Mouse (Mus musculus): Measurements from ENCODE around the gene 2010003K11Rik. TPM values are rescaled to one million over a fixed set of nuclear protein-coding genes. Genes with fewer than 3 reads are reported as not detected.

Gene 2010003K11Rik
- polyA plus RNA-seq, 1 experiment from 2014 or later, result not detected

GRCm38 (mm10) chr19:4492526-4493296 is 5.7 kb downstream of the 2010003K11Rik start:
- no peak overlapping the region for H3K27ac ChIP-seq (replicated peaks; ENCODE audit: low read depth, low read length)
- no peak overlapping the region for H3K9ac ChIP-seq (ENCODE audit: low read length)
- H3K36me3 ChIP-seq (ENCODE audit: control insufficient read depth, insufficient read depth, low read length), result no peaks in the 10 kb centered on the region
- no peaks in the 10 kb centered on the region for H3K9me3 ChIP-seq (ENCODE audit: control insufficient read depth, low read length)
- ATAC-seq (ENCODE audit: insufficient number of reproducible peaks, low FRiP score, low TSS enrichment, low read depth) (no peak), DNase-seq (ENCODE audit: low spot score) (no peak)
- 58% methylated on average over 9 of the region's 9 CpGs for WGBS
- H3K4me3 ChIP-seq (ENCODE audit: low read depth, low read length), result no peak overlapping the region
- 0 out of 2 replicates have a peak, but pooled peaks cover 2% of the 10 kb centered on the region for H3K4me1 ChIP-seq (ENCODE audit: control insufficient read depth, insufficient read depth, low read length)
- H3K27me3 ChIP-seq (ENCODE audit: control insufficient read depth, insufficient read depth, low read length), result no peaks in the 10 kb centered on the region
- H3K4me2 ChIP-seq (ENCODE audit: low read depth, severe bottlenecking), result no peak overlapping the region

GRCm38 (mm10) chr19:4491080-4491695 is 7.2 kb downstream of the 2010003K11Rik start:
- H3K9ac ChIP-seq (ENCODE audit: low read length), result no peak overlapping the region
- DNase-seq (ENCODE audit: low spot score) (no peak), ATAC-seq (ENCODE audit: insufficient number of reproducible peaks, low FRiP score, low TSS enrichment, low read depth) (no peak)
- H3K4me3 ChIP-seq (ENCODE audit: low read depth, low read length), result no peak overlapping the region
- no peaks in the 10 kb centered on the region for H3K27me3 ChIP-seq (ENCODE audit: control insufficient read depth, insufficient read depth, low read length)
- H3K9me3 ChIP-seq (ENCODE audit: control insufficient read depth, low read length), result no peaks in the 10 kb centered on the region
- no peak overlapping the region for H3K4me2 ChIP-seq (ENCODE audit: low read depth, severe bottlenecking)
- WGBS, result 67% methylated on average over 10 of the region's 10 CpGs
- H3K27ac ChIP-seq (replicated peaks; ENCODE audit: low read depth, low read length), result no peak overlapping the region
- no peaks in the 10 kb centered on the region for H3K36me3 ChIP-seq (ENCODE audit: control insufficient read depth, insufficient read depth, low read length)
- H3K4me1 ChIP-seq (ENCODE audit: control insufficient read depth, insufficient read depth, low read length), result 0 out of 2 replicates have a peak, but pooled peaks cover 2% of the 10 kb centered on the region

- Histone ChIP-seq H3K4me1 (ENCODE audit: control insufficient read depth, insufficient read depth, low read length) (0 out of 2 replicates have a peak, but pooled peaks cover under 1% of the 10 kb centered on the region), H3K36me3 (ENCODE audit: control insufficient read depth, insufficient read depth, low read length) (no peaks in the 10 kb centered on the region), H3K4me3 (ENCODE audit: low read depth, low read length) (no peak overlapping the region), H3K4me2 (ENCODE audit: low read depth, severe bottlenecking) (no peak overlapping the region), H3K9me3 (ENCODE audit: control insufficient read depth, low read length) (no peaks in the 10 kb centered on the region), H3K27me3 (ENCODE audit: control insufficient read depth, insufficient read depth, low read length) (no peaks in the 10 kb centered on the region), H3K27ac (replicated peaks; ENCODE audit: low read depth, low read length) (no peak overlapping the region), H3K9ac (ENCODE audit: low read length) (no peak overlapping the region)
- ATAC-seq (ENCODE audit: insufficient number of reproducible peaks, low FRiP score, low TSS enrichment, low read depth) (no peak), DNase-seq (ENCODE audit: low spot score) (no peak)
- 65% methylated on average over 2 of the region's 2 CpGs for WGBS
These were observed 10.5 kb downstream of the 2010003K11Rik start for GRCm38 (mm10) chr19:4487877-4488276.

DNA sequence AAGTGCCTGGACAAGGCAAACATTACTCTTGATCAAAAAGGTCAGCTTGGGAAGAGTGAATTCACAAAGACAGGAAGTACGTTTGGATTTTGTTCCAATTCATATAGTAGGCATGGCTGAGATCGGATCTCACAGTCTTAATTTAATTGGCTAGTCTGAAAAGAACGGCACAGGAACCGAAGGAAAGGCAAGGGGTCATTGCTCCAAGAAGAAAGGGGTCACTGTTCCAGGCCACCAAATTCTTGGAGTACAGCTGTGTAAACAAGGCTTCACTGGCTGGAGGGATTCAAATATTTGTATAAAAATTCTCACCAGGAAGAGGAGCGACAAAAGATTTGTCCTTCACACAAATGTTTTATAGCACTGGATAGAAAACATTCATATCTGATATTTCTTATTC is 13.4 kb downstream of the 2010003K11Rik start:
- Histone ChIP-seq H3K36me3 (ENCODE audit: control insufficient read depth, insufficient read depth, low read length) (no peaks in the 10 kb centered on the region), H3K27ac (replicated peaks; ENCODE audit: low read depth, low read length) (no peak overlapping the region), H3K4me2 (ENCODE audit: low read depth, severe bottlenecking) (no peak overlapping the region), H3K4me3 (ENCODE audit: low read depth, low read length) (no peak overlapping the region), H3K9me3 (ENCODE audit: control insufficient read depth, low read length) (no peaks in the 10 kb centered on the region), H3K9ac (ENCODE audit: low read length) (no peak overlapping the region), H3K4me1 (ENCODE audit: control insufficient read depth, insufficient read depth, low read length) (no peaks in the 10 kb centered on the region), H3K27me3 (ENCODE audit: control insufficient read depth, insufficient read depth, low read length) (no peaks in the 10 kb centered on the region)
- no peak for ATAC-seq (ENCODE audit: insufficient number of reproducible peaks, low FRiP score, low TSS enrichment, low read depth)
- no peak for DNase-seq (ENCODE audit: low spot score)
- WGBS, result 69% methylated on average over 5 of the region's 5 CpGs

DNA sequence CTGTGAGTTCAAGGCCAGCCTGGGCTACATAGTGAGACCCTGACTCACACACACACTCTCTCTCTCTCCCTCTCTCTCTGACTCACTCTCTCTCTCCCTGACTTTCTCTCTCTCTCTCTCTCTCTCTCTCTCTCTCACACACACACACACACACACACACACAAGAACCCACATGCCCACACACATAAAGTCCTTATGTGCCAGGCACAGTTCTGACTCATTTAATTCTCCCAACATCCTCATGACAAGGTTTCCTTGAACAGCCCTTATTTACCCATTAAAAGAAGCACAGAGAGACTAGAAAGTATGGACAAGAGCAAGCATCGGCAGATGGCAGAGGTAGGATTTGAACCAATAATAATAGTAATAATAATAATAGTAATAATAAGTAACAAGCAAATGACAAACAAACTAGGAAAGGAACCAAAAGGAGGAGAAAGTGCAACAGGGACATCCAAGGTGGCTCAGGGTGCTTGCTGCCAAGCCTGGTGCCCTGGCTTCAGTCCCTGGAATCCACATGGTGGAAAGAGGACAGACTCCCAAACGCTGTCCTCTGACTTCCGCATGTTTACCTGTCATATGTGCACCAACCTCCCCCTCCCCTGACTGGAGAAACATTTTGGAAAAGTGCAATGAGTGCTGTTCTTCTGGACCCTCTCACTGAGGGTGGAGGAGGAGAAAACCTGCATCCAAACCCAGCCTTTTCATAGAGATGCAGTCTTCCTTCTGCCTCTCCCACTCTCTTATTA is 16.1 kb downstream of the 2010003K11Rik start:
- ATAC-seq (ENCODE audit: insufficient number of reproducible peaks, low FRiP score, low TSS enrichment, low read depth), result no peak
- 87% methylated on average over 3 of the region's 3 CpGs for WGBS
- no peak overlapping the region for H3K27ac ChIP-seq (replicated peaks; ENCODE audit: low read depth, low read length)
- no peaks in the 10 kb centered on the region for H3K9me3 ChIP-seq (ENCODE audit: control insufficient read depth, low read length)
- H3K4me1 ChIP-seq (ENCODE audit: control insufficient read depth, insufficient read depth, low read length), result no peaks in the 10 kb centered on the region
- H3K9ac ChIP-seq (ENCODE audit: low read length), result no peak overlapping the region
- peaks cover 5% of the 10 kb centered on the region for H3K27me3 ChIP-seq (ENCODE audit: control insufficient read depth, insufficient read depth, low read length)
- H3K4me2 ChIP-seq (ENCODE audit: low read depth, severe bottlenecking), result no peak overlapping the region
- no peak overlapping the region for H3K4me3 ChIP-seq (ENCODE audit: low read depth, low read length)
- no peaks in the 10 kb centered on the region for H3K36me3 ChIP-seq (ENCODE audit: control insufficient read depth, insufficient read depth, low read length)
- no peak for DNase-seq (ENCODE audit: low spot score)

- Histone ChIP-seq H3K9me3 (ENCODE audit: control insufficient read depth, low read length) (no peaks in the 10 kb centered on the region), H3K4me2 (ENCODE audit: low read depth, severe bottlenecking) (no peak overlapping the region), H3K27me3 (ENCODE audit: control insufficient read depth, insufficient read depth, low read length) (peaks cover 15% of the 10 kb centered on the region), H3K27ac (replicated peaks; ENCODE audit: low read depth, low read length) (no peak overlapping the region), H3K4me1 (ENCODE audit: control insufficient read depth, insufficient read depth, low read length) (0 out of 2 replicates have a peak, but pooled peaks cover 2% of the 10 kb centered on the region), H3K9ac (ENCODE audit: low read length) (no peak overlapping the region), H3K36me3 (ENCODE audit: control insufficient read depth, insufficient read depth, low read length) (no peaks in the 10 kb centered on the region), H3K4me3 (ENCODE audit: low read depth, low read length) (no peak overlapping the region)
- 46% methylated on average over 4 of the region's 4 CpGs for WGBS
- no peak for ATAC-seq (ENCODE audit: insufficient number of reproducible peaks, low FRiP score, low TSS enrichment, low read depth)
- DNase-seq (ENCODE audit: low spot score), result no peak
These were observed 17.1 kb downstream of the 2010003K11Rik start for GRCm38 (mm10) chr19:4481326-4481725.

DNA sequence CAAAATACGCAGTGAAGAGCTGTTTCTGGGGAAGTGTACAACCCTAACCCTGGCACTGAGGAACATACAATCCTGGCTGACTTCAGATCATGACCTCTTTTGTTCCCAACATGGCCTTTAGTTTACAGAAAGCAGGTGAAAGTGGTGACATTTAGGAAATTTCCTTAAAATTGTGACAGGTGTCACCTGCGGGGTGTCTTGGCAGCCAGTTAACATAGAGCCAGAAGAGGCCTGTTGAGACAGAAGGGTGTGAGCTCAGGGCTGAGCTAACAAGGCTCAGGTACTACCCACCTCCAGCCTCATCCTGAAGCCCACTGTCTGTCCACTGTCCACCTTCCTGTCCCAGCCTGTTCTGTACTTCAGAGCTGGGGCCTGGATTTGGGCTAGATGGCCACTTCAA is 18.3 kb downstream of the 2010003K11Rik start:
- Histone ChIP-seq H3K4me2 (ENCODE audit: low read depth, severe bottlenecking) (no peak overlapping the region), H3K4me1 (ENCODE audit: control insufficient read depth, insufficient read depth, low read length) (0 out of 2 replicates have a peak, but pooled peaks cover 3% of the 10 kb centered on the region), H3K36me3 (ENCODE audit: control insufficient read depth, insufficient read depth, low read length) (no peaks in the 10 kb centered on the region), H3K4me3 (ENCODE audit: low read depth, low read length) (no peak overlapping the region), H3K9ac (ENCODE audit: low read length) (no peak overlapping the region), H3K27ac (replicated peaks; ENCODE audit: low read depth, low read length) (no peak overlapping the region), H3K9me3 (ENCODE audit: control insufficient read depth, low read length) (no peaks in the 10 kb centered on the region), H3K27me3 (ENCODE audit: control insufficient read depth, insufficient read depth, low read length) (peaks cover 26% of the 10 kb centered on the region)
- ATAC-seq (ENCODE audit: insufficient number of reproducible peaks, low FRiP score, low TSS enrichment, low read depth), result no peak
- DNase-seq (ENCODE audit: low spot score), result no peak
- 89% methylated on average over 2 of the region's 2 CpGs for WGBS

- 32% methylated on average over 1 of the region's 1 CpGs for WGBS
- Histone ChIP-seq H3K4me2 (ENCODE audit: low read depth, severe bottlenecking) (no peak overlapping the region), H3K9me3 (ENCODE audit: control insufficient read depth, low read length) (no peaks in the 10 kb centered on the region), H3K27ac (replicated peaks; ENCODE audit: low read depth, low read length) (no peak overlapping the region), H3K36me3 (ENCODE audit: control insufficient read depth, insufficient read depth, low read length) (no peaks in the 10 kb centered on the region), H3K4me3 (ENCODE audit: low read depth, low read length) (no peak overlapping the region), H3K9ac (ENCODE audit: low read length) (no peak overlapping the region), H3K4me1 (ENCODE audit: control insufficient read depth, insufficient read depth, low read length) (0 out of 2 replicates have a peak, but pooled peaks cover 3% of the 10 kb centered on the region), H3K27me3 (ENCODE audit: control insufficient read depth, insufficient read depth, low read length) (peaks cover 31% of the 10 kb centered on the region)
- DNase-seq (ENCODE audit: low spot score) (peak; percentile 31), ATAC-seq (ENCODE audit: insufficient number of reproducible peaks, low FRiP score, low TSS enrichment, low read depth) (no peak)
These were observed 20.2 kb downstream of the 2010003K11Rik start for GRCm38 (mm10) chr19:4478190-4478516.
